Comparison of ENCODE assay signal across 24 mouse cellular contexts in the genomic region with DNA sequence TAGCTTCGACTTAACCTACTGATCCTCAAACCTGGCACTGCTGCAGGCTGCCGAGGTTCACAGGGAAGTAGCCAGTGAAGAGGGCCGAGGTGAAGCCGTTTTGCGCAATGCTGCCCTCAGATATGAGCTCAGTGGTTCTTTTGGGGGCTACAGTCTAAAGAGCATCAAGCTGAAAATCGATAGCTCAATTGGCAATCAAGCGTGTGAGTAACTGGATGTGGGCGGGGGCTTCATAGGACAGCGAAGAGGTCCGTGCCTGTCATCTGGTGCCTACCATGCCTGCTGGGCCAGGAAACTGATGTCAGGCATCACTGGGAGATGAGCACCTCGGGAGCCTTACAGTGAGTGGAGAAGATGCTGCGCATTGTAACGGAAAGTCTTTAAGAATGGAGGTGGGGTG.
A peak's percentile ranks its signal among the peaks of the same experiment; 100 is the strongest.
DNase-seq lines count a peak whose midpoint lies in the region; ATAC-seq lines count a peak whose summit lies in the region.
"Had no signal": no experiment of that assay in that cellular context is flagged by ENCODE, and none has a peak within 500 bp of the region (broad histone marks: within the 10 kb centered on the region; RNA-seq: fewer than 3 reads in every experiment).

No protein-coding gene starts in this region.

- peaks cover 7% of the 10 kb centered on the region; the same call in 1 of the 2 replicates for H3K9me3 ChIP-seq in forebrain, embryonic 13.5 days (replicated peaks)
- H3K9me3 ChIP-seq in forebrain, embryonic 14.5 days (replicated peaks; ENCODE audit: control insufficient read depth, low read length): no peaks in the 10 kb centered on the region
- H3K9me3 ChIP-seq in midbrain, embryonic 10.5 days (replicated peaks): peaks cover 7% of the 10 kb centered on the region
- no peaks in the 10 kb centered on the region for H3K9me3 ChIP-seq in midbrain, embryonic 14.5 days (ENCODE audit: control insufficient read depth, low read length)
- peaks cover 9% of the 10 kb centered on the region; the same call in 1 of the 2 replicates for H3K9me3 ChIP-seq in heart, embryonic 12.5 days (replicated peaks)
- H3K9me3 ChIP-seq: hindbrain, embryonic 15.5 days; midbrain, embryonic 15.5 days had no signal

- no peak overlapping the region for H3K9ac ChIP-seq in forebrain, embryonic 13.5 days
- no peak overlapping the region for H3K9ac ChIP-seq in forebrain, embryonic 14.5 days (ENCODE audit: low read length)
- no peak overlapping the region for H3K9ac ChIP-seq in midbrain, embryonic 14.5 days (replicated peaks; ENCODE audit: low read length)
- no peak overlapping the region for H3K9ac ChIP-seq in heart, embryonic 12.5 days
- H3K9ac ChIP-seq: hindbrain, embryonic 15.5 days; limb, embryonic 12.5 days; liver, postnatal 0 days; midbrain, embryonic 15.5 days had no signal

- H3K4me2 ChIP-seq in forebrain, embryonic 13.5 days: no peak overlapping the region
- H3K4me2 ChIP-seq in forebrain, embryonic 14.5 days (ENCODE audit: low read length): no peak overlapping the region
- H3K4me2 ChIP-seq in midbrain, embryonic 14.5 days (ENCODE audit: low read length): no peak overlapping the region
- H3K4me2 ChIP-seq in heart, embryonic 12.5 days: no peak overlapping the region
- H3K4me2 ChIP-seq: hindbrain, embryonic 15.5 days; limb, embryonic 12.5 days; liver, embryonic 11.5 days; midbrain, embryonic 15.5 days had no signal

- 0 out of 2 replicates have a peak, but pooled peaks cover 4% of the 10 kb centered on the region for H3K36me3 ChIP-seq in forebrain, embryonic 13.5 days (ENCODE audit: poor library complexity, severe bottlenecking)
- H3K36me3 ChIP-seq in forebrain, embryonic 14.5 days (ENCODE audit: control insufficient read depth, insufficient read depth, low read length): no peaks in the 10 kb centered on the region
- H3K36me3 ChIP-seq in midbrain, embryonic 10.5 days: no peaks in the 10 kb centered on the region
- no peaks in the 10 kb centered on the region for H3K36me3 ChIP-seq in midbrain, embryonic 14.5 days (ENCODE audit: control insufficient read depth, insufficient read depth, low read length)
- no peaks in the 10 kb centered on the region for H3K36me3 ChIP-seq in heart, embryonic 12.5 days
- H3K36me3 ChIP-seq: hindbrain, embryonic 15.5 days; limb, embryonic 12.5 days; midbrain, embryonic 15.5 days had no signal

- no peak overlapping the region for H3K27ac ChIP-seq in forebrain, embryonic 13.5 days
- H3K27ac ChIP-seq in forebrain, embryonic 14.5 days (ENCODE audit: low read depth, low read length): no peak overlapping the region
- H3K27ac ChIP-seq in midbrain, embryonic 10.5 days (replicated peaks): peak overlapping the region; percentile 34; the same call in 1 of the 2 replicates
- no peak overlapping the region for H3K27ac ChIP-seq in midbrain, embryonic 14.5 days (replicated peaks; ENCODE audit: low read depth, low read length)
- no peak overlapping the region for H3K27ac ChIP-seq in heart, embryonic 12.5 days (ENCODE audit: poor library complexity, severe bottlenecking)
- H3K27ac ChIP-seq: hindbrain, embryonic 15.5 days; layer of hippocampus, adult 2 months; limb, embryonic 12.5 days; macrophage; midbrain, embryonic 15.5 days had no signal

- 0 out of 2 replicates have a peak, but pooled peaks have one; percentile 8 for ATAC-seq in forebrain, embryonic 13.5 days
- ATAC-seq in forebrain, embryonic 14.5 days: no peak
- no peak for ATAC-seq in midbrain, embryonic 14.5 days (ENCODE audit: low FRiP score, low TSS enrichment)
- no peak for ATAC-seq in heart, embryonic 12.5 days (ENCODE audit: insufficient number of reproducible peaks, low FRiP score)
- ATAC-seq: CD4-positive, CD25-positive, alpha-beta regulatory T cell, adult 4 months; intestine, embryonic 16.5 days; liver, postnatal 0 days; lung, postnatal 0 days had no signal

- H3K4me1 ChIP-seq in forebrain, embryonic 13.5 days: peaks cover 13% of the 10 kb centered on the region
- H3K4me1 ChIP-seq in forebrain, embryonic 14.5 days (ENCODE audit: control insufficient read depth, insufficient read depth, low read length): 0 out of 2 replicates have a peak, but pooled peaks cover 5% of the 10 kb centered on the region
- H3K4me1 ChIP-seq in midbrain, embryonic 10.5 days: peaks cover 11% of the 10 kb centered on the region
- H3K4me1 ChIP-seq in midbrain, embryonic 14.5 days (ENCODE audit: control insufficient read depth, insufficient read depth, low read length): no peaks in the 10 kb centered on the region
- H3K4me1 ChIP-seq in heart, embryonic 12.5 days (replicated peaks): 0 out of 2 replicates have a peak, but pooled peaks cover 3% of the 10 kb centered on the region

- H3K4me3 ChIP-seq in forebrain, embryonic 13.5 days: no peak overlapping the region
- no peak overlapping the region for H3K4me3 ChIP-seq in forebrain, embryonic 14.5 days (ENCODE audit: low read depth, low read length)
- no peak overlapping the region for H3K4me3 ChIP-seq in midbrain, embryonic 10.5 days
- H3K4me3 ChIP-seq in midbrain, embryonic 14.5 days (replicated peaks; ENCODE audit: low read depth, low read length): no peak overlapping the region
- H3K4me3 ChIP-seq in heart, embryonic 12.5 days: no peak overlapping the region
- H3K4me3 ChIP-seq: hindbrain, embryonic 15.5 days; layer of hippocampus, adult 2 months; limb, embryonic 12.5 days; midbrain, embryonic 15.5 days had no signal

- no peaks in the 10 kb centered on the region for H3K27me3 ChIP-seq in forebrain, embryonic 13.5 days
- H3K27me3 ChIP-seq in forebrain, embryonic 14.5 days (replicated peaks; ENCODE audit: control insufficient read depth, insufficient read depth, low read length): no peaks in the 10 kb centered on the region
- H3K27me3 ChIP-seq in midbrain, embryonic 10.5 days (ENCODE audit: low read depth, poor library complexity, severe bottlenecking): no peaks in the 10 kb centered on the region
- H3K27me3 ChIP-seq in midbrain, embryonic 14.5 days (ENCODE audit: control insufficient read depth, insufficient read depth, low read length): no peaks in the 10 kb centered on the region
- no peaks in the 10 kb centered on the region for H3K27me3 ChIP-seq in heart, embryonic 12.5 days (replicated peaks)
- H3K27me3 ChIP-seq: hindbrain, embryonic 15.5 days; midbrain, embryonic 15.5 days had no signal

- WGBS in forebrain, embryonic 13.5 days: 86% methylated on average over 13 of the region's 13 CpGs
- 88% methylated on average over 13 of the region's 13 CpGs for WGBS in forebrain, embryonic 14.5 days
- 90% methylated on average over 13 of the region's 13 CpGs for WGBS in midbrain, embryonic 10.5 days
- 83% methylated on average over 13 of the region's 13 CpGs for WGBS in midbrain, embryonic 14.5 days
- 85% methylated on average over 13 of the region's 13 CpGs for WGBS in heart, embryonic 12.5 days

- no peak for DNase-seq in forebrain, embryonic 14.5 days (ENCODE audit: low spot score)
- no peak for DNase-seq in midbrain, embryonic 10.5 days (ENCODE audit: low spot score)
- no peak for DNase-seq in midbrain, embryonic 14.5 days
- DNase-seq in urinary bladder, adult 2 months (ENCODE audit: low spot score): peak; percentile 10
- no peak for DNase-seq in urinary bladder, postnatal 10 days (ENCODE audit: low spot score)
- no peak for DNase-seq in Muller cell, postnatal 12 days (ENCODE audit: inconsistent ontology term)
- DNase-seq: adrenal gland, postnatal 36 days; cerebellum, adult 9-10 months; gastrocnemius, postnatal 36 days; heart, postnatal 10 days; kidney, adult 9 months; kidney, postnatal 25 days; liver, postnatal 0 days had no signal
